Mouse (Mus musculus) frontal cortex, adult 2 months (tissue): Measurements from ENCODE around the gene Gnas. TPM values are rescaled to one million over a fixed set of nuclear protein-coding genes. Genes with fewer than 3 reads are reported as not detected.
A peak's percentile ranks its signal among the peaks of the same experiment; 100 is the strongest.

Experiments
- DNase-seq, 2 experiments: peaks; one replicate each; pipeline ENCODE4 v3.0.0; 2022; ENCODE audit warnings: low spot score in 1 of 2; ENCODE audit errors: extremely low spot score in 1 of 2
- polyA plus RNA-seq: library from polyadenylated mRNA; depleted of rRNA; stranded (reverse); fragments of >200 nt; gene quantifications from 2 replicates; pipeline ENCODE4 v1.2.3, GENCODE M21; 2012; rRNA removed

Gene Gnas
- polyA plus RNA-seq = 2,156 and 2,275 TPM in 2 replicates

GRCm38 (mm10) chr2:174284011-174284410, at the start of gene Gnas:
Gene Gnas, plus strand, starts transcription at chr2:174284320.
- peak in 1 of 2 experiments; percentile 50 for DNase-seq

- no peak for DNase-seq
Observed at GRCm38 (mm10) chr2:174242431-174242830, 41.7 kb upstream of the Gnas start.

- no peak for DNase-seq
Observed at GRCm38 (mm10) chr2:174251963-174252362, 32.2 kb upstream of the Gnas start.

GRCm38 (mm10) chr2:174257312-174257711, 26.8 kb upstream of the Gnas start:
- DNase-seq = no peak

GRCm38 (mm10) chr2:174260004-174260403, 24.1 kb upstream of the Gnas start:
- DNase-seq = no peak

- no peak for DNase-seq
Observed at GRCm38 (mm10) chr2:174260908-174261800, 23.0 kb upstream of the Gnas start.

- no peak for DNase-seq
Observed at GRCm38 (mm10) chr2:174261801-174262200, 22.3 kb upstream of the Gnas start.

GRCm38 (mm10) chr2:174263110-174263815, 20.9 kb upstream of the Gnas start:
- DNase-seq = peak in 1 of 2 experiments; percentile 38

GRCm38 (mm10) chr2:174264248-174264647, 19.9 kb upstream of the Gnas start:
- no peak for DNase-seq

- no peak for DNase-seq
Observed at GRCm38 (mm10) chr2:174270416-174270815, 13.7 kb upstream of the Gnas start.

GRCm38 (mm10) chr2:174271459-174271858, 12.7 kb upstream of the Gnas start:
- DNase-seq = no peak

GRCm38 (mm10) chr2:174273131-174273530, 11.0 kb upstream of the Gnas start:
- no peak for DNase-seq

- DNase-seq = no peak
Observed at GRCm38 (mm10) chr2:174273961-174274360, 10.2 kb upstream of the Gnas start.

- no peak for DNase-seq
Observed at GRCm38 (mm10) chr2:174279771-174280170, 4.3 kb upstream of the Gnas start.

GRCm38 (mm10) chr2:174283341-174283740, 779 bp upstream of the Gnas start:
- no peak for DNase-seq

GRCm38 (mm10) chr2:174284807-174285457, 812 bp downstream of the Gnas start:
- DNase-seq = no peak

- DNase-seq = no peak
Observed at GRCm38 (mm10) chr2:174285921-174286470, 1.9 kb downstream of the Gnas start.

GRCm38 (mm10) chr2:174287921-174288320, 3.8 kb downstream of the Gnas start:
- DNase-seq = no peak

- no peak for DNase-seq
Observed at GRCm38 (mm10) chr2:174288673-174289430, 4.7 kb downstream of the Gnas start.

GRCm38 (mm10) chr2:174291029-174291661, 7.0 kb downstream of the Gnas start:
- DNase-seq = no peak
